Mouse (Mus musculus) midbrain, embryonic 10.5 days (tissue): ENCODE measurements around the gene Mpdz. TPM values are rescaled to one million over a fixed set of nuclear protein-coding genes. Genes with fewer than 3 reads are reported as not detected.
A peak's percentile ranks its signal among the peaks of the same experiment; 100 is the strongest.

Experiments used
- DNase-seq: peaks from one replicate; pipeline ENCODE4 v3.0.0-alpha.2; 2017; ENCODE audit warnings: low spot score
- H3K27ac ChIP-seq: fragments of 300-500 bp; sonication (generic); replicated peaks from 2 replicates; pipeline ENCODE4 v1.5.1; 2016; ENCODE audit warnings: mild to moderate bottlenecking
- H3K27me3 ChIP-seq: fragments of 300-500 bp; sonication (generic); 2 replicates; pipeline ENCODE4 v1.6.1; 2016; ENCODE audit warnings: low read depth, mild to moderate bottlenecking; ENCODE audit not compliant: poor library complexity, severe bottlenecking
- H3K36me3 ChIP-seq: fragments of 300-500 bp; sonication (generic); 2 replicates; pipeline ENCODE4 v1.6.1; 2016; ENCODE audit warnings: mild to moderate bottlenecking, moderate library complexity
- H3K4me1 ChIP-seq: fragments of 300-500 bp; sonication (generic); 2 replicates; pipeline ENCODE4 v1.6.1; 2016
- H3K4me3 ChIP-seq: fragments of 300-500 bp; sonication (generic); 2 replicates; pipeline ENCODE4 v1.5.1; 2016; ENCODE audit warnings: mild to moderate bottlenecking, moderate library complexity
- H3K9me3 ChIP-seq: fragments of 300-500 bp; sonication (generic); replicated peaks from 2 replicates; pipeline ENCODE4 v1.6.1; 2016; ENCODE audit warnings: mild to moderate bottlenecking
- WGBS: fragments of 180-500 bp; shearing (Covaris S2); methylation state at CpG from one replicate; pipeline ENCODE4 v1.1.7; 2016; 5-methylcytosine and 5-hydroxymethylcytosine counted together
- polyA plus RNA-seq: library from polyadenylated mRNA; unstranded; fragments of >200 nt; fragmentation: Nextera tagmentation; extraction: Ambion mirVana; gene quantifications from 2 replicates; pipeline ENCODE4 v1.2.1, GENCODE M21; 2016

Gene Mpdz
- polyA plus RNA-seq, 1 experiment from 2014 or later, result 41.2 TPM

DNA sequence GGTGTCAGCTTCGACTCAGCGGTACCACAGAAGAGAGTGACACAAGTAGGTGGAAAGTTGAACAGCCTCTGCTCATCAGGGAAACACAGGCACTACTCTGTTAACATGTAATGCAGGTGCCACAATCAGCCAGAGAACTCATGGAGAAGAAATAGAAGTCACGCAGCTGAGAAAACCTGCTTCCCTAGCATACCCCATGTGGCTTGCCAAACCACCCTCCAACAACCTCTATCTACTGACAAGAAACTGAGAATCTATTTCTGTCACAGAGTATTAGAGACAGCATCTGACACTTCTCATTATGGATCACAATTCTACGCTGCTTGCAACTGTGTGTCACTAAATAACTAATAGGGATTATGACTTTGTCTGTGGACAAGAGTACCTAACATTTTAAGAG, 70.3 kb downstream of the Mpdz start:
- no peaks in the 10 kb centered on the region for H3K9me3 ChIP-seq
- WGBS, result 95% methylated on average over 4 of the region's 4 CpGs
- H3K27me3 ChIP-seq, result no peaks in the 10 kb centered on the region
- no peak for DNase-seq
- H3K27ac ChIP-seq, result no peak overlapping the region
- H3K4me3 ChIP-seq, result no peak overlapping the region
- no peaks in the 10 kb centered on the region for H3K4me1 ChIP-seq
- peaks cover 61% of the 10 kb centered on the region for H3K36me3 ChIP-seq

DNA sequence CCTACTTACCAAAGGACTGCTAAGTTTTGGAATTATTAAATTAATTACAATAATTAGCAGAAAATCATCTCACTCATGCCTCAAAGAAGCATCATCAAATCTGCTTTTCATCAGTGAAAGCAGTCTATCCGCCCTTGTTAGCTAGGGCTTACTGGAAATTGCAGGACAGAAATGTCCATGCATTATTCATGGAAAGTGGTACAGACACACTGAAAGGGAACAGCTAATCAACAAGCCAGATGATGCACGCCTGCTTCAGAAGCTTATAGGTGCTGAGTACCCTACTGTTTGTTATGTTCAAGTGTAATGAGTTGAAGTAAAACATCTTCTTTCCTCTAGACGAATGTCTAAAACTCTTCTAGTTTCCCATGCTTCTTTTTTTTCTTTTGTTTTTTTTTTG, 91.2 kb downstream of the Mpdz start:
- Histone ChIP-seq H3K4me1 (no peaks in the 10 kb centered on the region), H3K4me3 (no peak overlapping the region), H3K36me3 (peaks cover 52% of the 10 kb centered on the region), H3K9me3 (no peaks in the 10 kb centered on the region), H3K27me3 (no peaks in the 10 kb centered on the region), H3K27ac (no peak overlapping the region)
- 84% methylated on average over 3 of the region's 3 CpGs for WGBS
- no peak for DNase-seq

- Histone ChIP-seq H3K9me3 (no peaks in the 10 kb centered on the region), H3K4me3 (no peak overlapping the region), H3K4me1 (no peaks in the 10 kb centered on the region), H3K27ac (no peak overlapping the region), H3K36me3 (peaks cover 48% of the 10 kb centered on the region), H3K27me3 (no peaks in the 10 kb centered on the region)
- WGBS, result 84% methylated on average over 7 of the region's 7 CpGs
- no peak for DNase-seq
Measured at GRCm38 (mm10) chr4:81348646-81349045, 94.0 kb downstream of the Mpdz start.

GRCm38 (mm10) chr4:81345141-81345540, 97.5 kb downstream of the Mpdz start:
- no peak overlapping the region for H3K27ac ChIP-seq
- no peaks in the 10 kb centered on the region for H3K9me3 ChIP-seq
- peaks cover 43% of the 10 kb centered on the region for H3K36me3 ChIP-seq
- H3K4me1 ChIP-seq, result no peaks in the 10 kb centered on the region
- no peaks in the 10 kb centered on the region for H3K27me3 ChIP-seq
- H3K4me3 ChIP-seq, result no peak overlapping the region
- no peak for DNase-seq
- WGBS, result 94% methylated on average over 3 of the region's 3 CpGs

- H3K4me3 ChIP-seq, result no peak overlapping the region
- H3K27ac ChIP-seq, result no peak overlapping the region
- peaks cover 13% of the 10 kb centered on the region for H3K4me1 ChIP-seq
- H3K27me3 ChIP-seq, result no peaks in the 10 kb centered on the region
- DNase-seq, result no peak
- H3K36me3 ChIP-seq, result peaks cover 19% of the 10 kb centered on the region
- WGBS, result 86% methylated on average over 2 of the region's 2 CpGs
- H3K9me3 ChIP-seq, result no peaks in the 10 kb centered on the region
Measured at GRCm38 (mm10) chr4:81333628-81333991, 109.0 kb downstream of the Mpdz start.

GRCm38 (mm10) chr4:81332901-81333627, 109.6 kb downstream of the Mpdz start:
- no peaks in the 10 kb centered on the region for H3K27me3 ChIP-seq
- DNase-seq, result no peak
- WGBS, result 78% methylated on average over 11 of the region's 11 CpGs
- H3K4me3 ChIP-seq, result no peak overlapping the region
- H3K4me1 ChIP-seq, result peaks cover 17% of the 10 kb centered on the region
- H3K9me3 ChIP-seq, result no peaks in the 10 kb centered on the region
- peaks cover 19% of the 10 kb centered on the region for H3K36me3 ChIP-seq
- no peak overlapping the region for H3K27ac ChIP-seq

GRCm38 (mm10) chr4:81332439-81332841, 110.2 kb downstream of the Mpdz start:
- DNase-seq, result peak; percentile 21
- Histone ChIP-seq H3K27ac (no peak overlapping the region; the same call in 1 of the 2 replicates), H3K4me1 (peaks cover 20% of the 10 kb centered on the region), H3K9me3 (no peaks in the 10 kb centered on the region), H3K27me3 (no peaks in the 10 kb centered on the region), H3K4me3 (no peak overlapping the region), H3K36me3 (peaks cover 19% of the 10 kb centered on the region)
- WGBS, result 55% methylated on average over 6 of the region's 6 CpGs

DNA sequence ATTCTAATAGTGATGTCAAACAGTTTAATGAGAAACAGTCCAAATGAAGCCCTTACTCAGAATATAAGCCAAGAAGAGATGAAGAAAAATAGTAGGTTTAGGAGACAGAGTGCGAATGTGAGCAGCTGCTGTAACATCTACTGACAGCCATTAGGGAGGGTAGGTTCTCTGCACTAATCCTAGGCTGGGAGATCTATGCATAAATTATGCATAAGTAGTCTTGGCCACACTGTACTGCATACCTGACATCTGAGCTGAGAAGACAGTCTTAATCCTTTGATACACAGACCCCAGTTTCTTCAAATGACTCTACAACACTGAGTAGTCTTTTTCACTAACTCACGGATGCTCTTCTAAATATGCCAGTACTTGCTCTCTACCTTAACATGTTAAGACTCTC, 114.9 kb downstream of the Mpdz start:
- H3K27ac ChIP-seq, result no peak overlapping the region

GRCm38 (mm10) chr4:81323853-81324252, 118.8 kb downstream of the Mpdz start:
- Histone ChIP-seq H3K4me3 (no peak overlapping the region), H3K36me3 (peaks cover 43% of the 10 kb centered on the region), H3K9me3 (no peaks in the 10 kb centered on the region), H3K27me3 (no peaks in the 10 kb centered on the region), H3K4me1 (peaks cover 7% of the 10 kb centered on the region; the same call in 1 of the 2 replicates), H3K27ac (no peak overlapping the region)
- WGBS, result 95% methylated on average over 4 of the region's 4 CpGs
- DNase-seq, result no peak

More for the DNA sequence above, 114.9 kb downstream of the Mpdz start:
- Histone ChIP-seq H3K4me1 (peaks cover 14% of the 10 kb centered on the region), H3K36me3 (peaks cover 15% of the 10 kb centered on the region), H3K4me3 (no peak overlapping the region), H3K9me3 (no peaks in the 10 kb centered on the region), H3K27me3 (no peaks in the 10 kb centered on the region)
- WGBS, result 92% methylated on average over 2 of the region's 2 CpGs
- DNase-seq, result no peak

GRCm38 (mm10) chr4:81322232-81322631, 120.4 kb downstream of the Mpdz start:
- no peak overlapping the region for H3K4me3 ChIP-seq
- DNase-seq, result no peak
- H3K36me3 ChIP-seq, result peaks cover 54% of the 10 kb centered on the region
- no peaks in the 10 kb centered on the region for H3K4me1 ChIP-seq
- H3K27ac ChIP-seq, result no peak overlapping the region
- 95% methylated on average over 3 of the region's 3 CpGs for WGBS
- H3K9me3 ChIP-seq, result no peaks in the 10 kb centered on the region
- H3K27me3 ChIP-seq, result no peaks in the 10 kb centered on the region

DNA sequence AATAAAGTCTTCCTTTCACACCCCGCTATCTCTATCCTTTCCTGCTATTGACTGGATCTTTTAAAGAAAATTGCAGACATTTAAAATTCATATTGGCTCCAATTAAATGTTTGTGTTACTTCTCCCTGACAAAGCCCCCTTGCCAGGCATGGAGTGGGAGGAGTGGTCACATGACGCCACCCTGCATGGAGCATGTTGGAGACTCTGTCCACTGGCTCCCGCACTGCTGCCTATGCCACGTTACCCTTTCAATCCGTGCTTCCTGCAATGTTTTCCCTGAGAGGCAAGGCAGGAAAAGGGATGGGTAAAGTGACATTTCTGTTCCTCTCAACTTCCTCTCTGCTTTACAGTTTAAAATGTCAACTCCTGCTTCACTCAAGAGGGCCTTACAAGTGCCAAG, 128.0 kb downstream of the Mpdz start:
- Histone ChIP-seq H3K36me3 (peaks cover 45% of the 10 kb centered on the region), H3K9me3 (no peaks in the 10 kb centered on the region), H3K4me1 (no peaks in the 10 kb centered on the region), H3K4me3 (no peak overlapping the region), H3K27me3 (no peaks in the 10 kb centered on the region), H3K27ac (no peak overlapping the region)
- 88% methylated on average over 5 of the region's 5 CpGs for WGBS
- DNase-seq, result no peak

DNA sequence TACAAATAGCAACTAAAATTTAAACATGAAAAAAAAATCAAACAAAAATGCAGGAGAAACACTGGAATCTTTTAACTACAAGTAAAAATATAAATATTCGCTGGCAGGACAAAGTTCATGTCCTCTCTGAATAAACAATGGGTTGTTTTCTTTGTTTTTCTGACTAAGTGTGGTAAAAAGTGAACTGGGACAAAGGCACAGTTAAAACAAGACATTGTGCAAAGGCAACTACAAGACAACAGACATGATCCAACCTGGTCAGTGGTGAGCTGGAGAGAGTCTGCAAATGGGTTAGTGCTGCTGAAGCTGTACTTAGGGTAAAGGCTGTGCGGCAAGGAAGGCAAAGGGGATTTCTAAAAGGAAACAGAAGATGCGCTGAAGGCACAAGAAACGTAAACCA, 129.4 kb downstream of the Mpdz start:
- H3K9me3 ChIP-seq, result no peaks in the 10 kb centered on the region
- no peak overlapping the region for H3K4me3 ChIP-seq
- no peak overlapping the region for H3K27ac ChIP-seq
- H3K4me1 ChIP-seq, result no peaks in the 10 kb centered on the region
- DNase-seq, result no peak
- H3K36me3 ChIP-seq, result peaks cover 49% of the 10 kb centered on the region
- H3K27me3 ChIP-seq, result no peaks in the 10 kb centered on the region
- WGBS, result 92% methylated on average over 4 of the region's 4 CpGs

- Histone ChIP-seq H3K27ac (no peak overlapping the region), H3K27me3 (no peaks in the 10 kb centered on the region), H3K36me3 (peaks cover 52% of the 10 kb centered on the region), H3K4me3 (no peak overlapping the region), H3K4me1 (no peaks in the 10 kb centered on the region), H3K9me3 (no peaks in the 10 kb centered on the region)
- DNase-seq, result no peak
- 88% methylated on average over 2 of the region's 2 CpGs for WGBS
Measured at GRCm38 (mm10) chr4:81310168-81310474, 132.5 kb downstream of the Mpdz start.
